8 mouse cellular contexts compared by ENCODE assay signal in genomic region chr14:31495538-31495937, GRCm38 (mm10). TPM values are rescaled to one million over a fixed set of nuclear protein-coding genes. Genes with fewer than 3 reads are reported as not detected.
A peak's percentile ranks its signal among the peaks of the same experiment; 100 is the strongest.
DNase-seq lines count a peak whose midpoint lies in the region; ATAC-seq and TF ChIP-seq lines count a peak whose summit lies in the region.

No protein-coding gene starts in this region.

- WGBS in kidney, embryonic 16.5 days = 2% methylated on average over 8 of the region's 8 CpGs
- under 1% methylated on average over 8 of the region's 8 CpGs for WGBS in bone marrow, adult 2 months
- WGBS in hindbrain, embryonic 13.5 days = 6% methylated on average over 8 of the region's 8 CpGs
- whole genome bisulfite sequencing in midbrain, embryonic 16.5 days = 3% methylated on average over 8 of the region's 8 CpGs

- peaks cover 30% of the 10 kb centered on the region for H3K4me1 ChIP-seq in kidney, embryonic 16.5 days (ENCODE audit: insufficient read depth, low read length)
- H3K4me1 ChIP-seq in bone marrow, adult 2 months (ENCODE audit: control insufficient read depth, insufficient read depth, low read length) = peaks cover 3% of the 10 kb centered on the region; the same call in 1 of the 2 replicates
- peaks cover 45% of the 10 kb centered on the region for H3K4me1 ChIP-seq in hindbrain, embryonic 13.5 days (replicated peaks)
- H3K4me1 ChIP-seq in midbrain, embryonic 16.5 days (ENCODE audit: control insufficient read depth, insufficient read depth, low read length) = peaks cover 32% of the 10 kb centered on the region

- H3K9ac ChIP-seq in kidney, embryonic 16.5 days (replicated peaks; ENCODE audit: low read length) = peak overlapping the region; percentile 94
- peak overlapping the region; percentile 93 for H3K9ac ChIP-seq in hindbrain, embryonic 13.5 days
- H3K9ac ChIP-seq in midbrain, embryonic 16.5 days (ENCODE audit: low read depth, low read length) = peak overlapping the region; percentile 90

- peak overlapping the region; percentile 82 for H3K4me2 ChIP-seq in kidney, embryonic 16.5 days (replicated peaks; ENCODE audit: low read depth, low read length)
- peak overlapping the region; percentile 90 for H3K4me2 ChIP-seq in hindbrain, embryonic 13.5 days
- peak overlapping the region; percentile 69 for H3K4me2 ChIP-seq in midbrain, embryonic 16.5 days (ENCODE audit: low read length)

- TF ChIP-seq POLR2A in bone marrow, adult 2 months (IDR thresholded peaks at IDR 0.05; ENCODE audit: borderline replicate concordance, control insufficient read depth, low read depth, low read length) = no peak

- H3K9me3 ChIP-seq in kidney, embryonic 16.5 days (ENCODE audit: low read length) = no peaks in the 10 kb centered on the region
- no peaks in the 10 kb centered on the region for H3K9me3 ChIP-seq in hindbrain, embryonic 13.5 days
- no peaks in the 10 kb centered on the region for H3K9me3 ChIP-seq in midbrain, embryonic 16.5 days (replicated peaks; ENCODE audit: control insufficient read depth, low read length, poor library complexity, severe bottlenecking)

- H3K27ac ChIP-seq in kidney, embryonic 16.5 days (ENCODE audit: low read length) = peak overlapping the region; percentile 87
- peak overlapping the region; percentile 84; the same call in 1 of the 2 replicates for H3K27ac ChIP-seq in bone marrow, adult 2 months (ENCODE audit: control insufficient read depth, insufficient read depth, low read depth, low read length, poor library complexity)
- peak overlapping the region; percentile 93; the same call in 1 of the 2 replicates for H3K27ac ChIP-seq in hindbrain, embryonic 13.5 days
- no peak overlapping the region for H3K27ac ChIP-seq in midbrain, embryonic 16.5 days (ENCODE audit: low read length)

- peak overlapping the region; percentile 94 for H3K4me3 ChIP-seq in kidney, embryonic 16.5 days (ENCODE audit: low read length)
- peak overlapping the region; percentile 93 for H3K4me3 ChIP-seq in bone marrow, adult 2 months (replicated peaks; ENCODE audit: control insufficient read depth, low read depth, low read length)
- H3K4me3 ChIP-seq in hindbrain, embryonic 13.5 days = peak overlapping the region; percentile 97
- H3K4me3 ChIP-seq in midbrain, embryonic 16.5 days (ENCODE audit: low read depth, low read length) = peak overlapping the region; percentile 94

- H3K27me3 ChIP-seq in kidney, embryonic 16.5 days (ENCODE audit: insufficient read depth, low read length) = no peaks in the 10 kb centered on the region
- H3K27me3 ChIP-seq in hindbrain, embryonic 13.5 days = no peaks in the 10 kb centered on the region
- no peaks in the 10 kb centered on the region for H3K27me3 ChIP-seq in midbrain, embryonic 16.5 days (ENCODE audit: control insufficient read depth, insufficient read depth, low read depth, low read length)

- no peak for ATAC-seq in kidney, embryonic 16.5 days (ENCODE audit: low FRiP score, low TSS enrichment)
- no peak for ATAC-seq in hindbrain, embryonic 13.5 days (ENCODE audit: low FRiP score)
- no peak for ATAC-seq in midbrain, embryonic 16.5 days
- ATAC-seq in activated CD4-positive, CD25-positive, alpha-beta regulatory T cell, adult 4 months = no peak

- TF ChIP-seq CTCF in bone marrow, adult 2 months (IDR thresholded peaks at IDR 0.05; ENCODE audit: control insufficient read depth, insufficient read depth, low read length) = no peak

- no peak for DNase-seq in kidney, adult 9 months
- no peak for DNase-seq in gastrocnemius, postnatal 25 days
- no peak for DNase-seq in natural killer cell, adult 2 months (ENCODE audit: low spot score in 2 of 2)

- H3K36me3 ChIP-seq in kidney, embryonic 16.5 days (ENCODE audit: insufficient read depth, low read length) = peaks cover 18% of the 10 kb centered on the region; the same call in 1 of the 2 replicates
- H3K36me3 ChIP-seq in hindbrain, embryonic 13.5 days = peaks cover 46% of the 10 kb centered on the region
- peaks cover 7% of the 10 kb centered on the region; the same call in 1 of the 2 replicates for H3K36me3 ChIP-seq in midbrain, embryonic 16.5 days (ENCODE audit: control insufficient read depth, insufficient read depth, low read length)

RNA-seq across cellular contexts. Expression of gene Mettl6, which starts 0.7 kb away (rescaled TPM):
- 54.5 and 60.7 TPM in 2 replicates for polyA plus RNA-seq in kidney, embryonic 16.5 days (2015; fragmentation: Nextera tagmentation; extraction: Ambion mirVana)
- polyA plus RNA-seq in bone marrow, adult 2 months (2011; ENCODE audit: insufficient read depth, insufficient read length, low replicate concordance, missing spikeins) = 15.7 and 33.7 TPM in 2 replicates
- 54.1 and 55.0 TPM in 2 replicates for polyA plus RNA-seq in hindbrain, embryonic 13.5 days (2015; fragmentation: Nextera tagmentation; extraction: Ambion mirVana)
- polyA plus RNA-seq in midbrain, embryonic 16.5 days (2015; fragmentation: Nextera tagmentation; extraction: Ambion mirVana) = 43.1 and 48.3 TPM in 2 replicates
- 10 to 100 TPM; 68.1 to 79.9 TPM for polyA plus RNA-seq in activated CD4-positive, CD25-positive, alpha-beta regulatory T cell, adult 4 months (2017; shearing (Covaris generic))
- 1 to 10 TPM; 6.9 to 9.8 TPM for total RNA-seq in gastrocnemius, postnatal 25 days (2021)

RNA-seq across cellular contexts. Expression of gene Eaf1, which starts 1.3 kb away (rescaled TPM):
- 24.9 and 28.0 TPM in 2 replicates for polyA plus RNA-seq in kidney, embryonic 16.5 days (2015; fragmentation: Nextera tagmentation; extraction: Ambion mirVana)
- polyA plus RNA-seq in bone marrow, adult 2 months (2011; ENCODE audit: insufficient read depth, insufficient read length, low replicate concordance, missing spikeins) = 11.5 and 16.2 TPM in 2 replicates
- polyA plus RNA-seq in hindbrain, embryonic 13.5 days (2015; fragmentation: Nextera tagmentation; extraction: Ambion mirVana) = 9.6 and 10.9 TPM in 2 replicates
- 7.3 and 8.6 TPM in 2 replicates for polyA plus RNA-seq in midbrain, embryonic 16.5 days (2015; fragmentation: Nextera tagmentation; extraction: Ambion mirVana)
- 10 to 100 TPM; 12.2 to 13.5 TPM for polyA plus RNA-seq in activated CD4-positive, CD25-positive, alpha-beta regulatory T cell, adult 4 months (2017; shearing (Covaris generic))
- total RNA-seq in gastrocnemius, postnatal 25 days (2021) = 1 to 10 TPM; 8.5 to 8.6 TPM

RNA-seq across cellular contexts. Expression of gene Sh3bp5, which starts 59.7 kb away (rescaled TPM):
- 34.1 and 39.0 TPM in 2 replicates for polyA plus RNA-seq in kidney, embryonic 16.5 days (2015; fragmentation: Nextera tagmentation; extraction: Ambion mirVana)
- 14.6 and 24.0 TPM in 2 replicates for polyA plus RNA-seq in bone marrow, adult 2 months (2011; ENCODE audit: insufficient read depth, insufficient read length, low replicate concordance, missing spikeins)
- polyA plus RNA-seq in hindbrain, embryonic 13.5 days (2015; fragmentation: Nextera tagmentation; extraction: Ambion mirVana) = 140 and 142 TPM in 2 replicates
- polyA plus RNA-seq in midbrain, embryonic 16.5 days (2015; fragmentation: Nextera tagmentation; extraction: Ambion mirVana) = 156 and 158 TPM in 2 replicates
- polyA plus RNA-seq in activated CD4-positive, CD25-positive, alpha-beta regulatory T cell, adult 4 months (2017; shearing (Covaris generic)) = 10 to 100 TPM; 13.1 to 13.9 TPM
- 10 to 100 TPM; 33.9 to 46.8 TPM for total RNA-seq in gastrocnemius, postnatal 25 days (2021)
